Mouse (Mus musculus) testis, postnatal 14 days (tissue): Measurements from ENCODE around the gene Snx32.

Experiments
- DNase-seq: peaks from one replicate; pipeline ENCODE4 v3.0.0; 2021; ENCODE audit warnings: low spot score

The Snx32 gene

DNA sequence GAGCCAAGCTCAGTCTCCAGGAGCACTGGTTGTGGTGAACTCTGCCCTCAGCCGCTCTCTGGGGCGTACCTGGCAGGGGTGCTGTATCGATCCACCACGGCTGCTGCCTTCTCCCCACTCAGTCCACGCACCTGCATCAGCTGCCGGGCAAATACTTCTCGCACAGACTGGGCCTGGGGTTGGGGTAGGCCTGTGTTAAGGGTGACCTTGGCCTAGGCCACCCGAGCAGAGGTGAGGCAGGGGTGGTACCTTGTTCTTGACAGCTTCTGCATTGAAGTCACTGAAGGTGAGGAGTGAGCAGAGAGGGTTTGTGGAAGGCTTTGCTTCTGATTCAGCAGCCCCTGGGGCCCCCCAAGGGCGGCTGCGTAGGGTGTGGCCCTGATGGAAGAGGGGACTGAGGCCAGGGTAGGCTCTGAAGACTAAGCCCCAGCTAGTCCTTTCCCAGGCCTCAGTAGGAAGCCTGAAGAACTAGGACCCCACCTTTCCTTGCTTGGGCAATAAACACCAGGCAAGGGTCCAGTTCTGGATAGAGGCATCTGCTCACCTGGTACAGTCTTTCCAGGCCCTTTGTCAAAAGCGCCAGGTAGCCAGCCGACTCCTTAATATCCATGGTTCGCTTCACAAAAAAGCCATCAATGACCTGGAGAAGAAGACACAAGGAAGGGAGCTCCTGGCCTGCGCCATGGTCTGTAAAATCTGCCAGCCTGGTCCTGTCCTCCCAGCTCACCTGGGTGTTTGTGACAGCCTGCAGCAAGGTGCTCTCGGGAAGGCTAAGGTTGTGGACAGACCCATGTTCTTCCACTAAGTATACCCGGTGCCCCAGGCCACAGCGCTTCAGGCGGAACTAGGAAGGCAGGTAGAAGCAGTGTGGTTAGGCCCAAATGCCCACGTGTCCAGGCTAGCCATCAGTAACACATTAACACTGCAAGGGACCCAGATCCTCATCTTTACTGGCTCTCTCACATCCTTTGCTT, 26.7 kb downstream of the Snx32 start:
- no peak for DNase-seq

- DNase-seq: no peak
Measured at GRCm38 (mm10) chr19:5481398-5481797, 28.9 kb downstream of the Snx32 start.

GRCm38 (mm10) chr19:5480016-5480415, 30.3 kb downstream of the Snx32 start:
- no peak for DNase-seq

DNA sequence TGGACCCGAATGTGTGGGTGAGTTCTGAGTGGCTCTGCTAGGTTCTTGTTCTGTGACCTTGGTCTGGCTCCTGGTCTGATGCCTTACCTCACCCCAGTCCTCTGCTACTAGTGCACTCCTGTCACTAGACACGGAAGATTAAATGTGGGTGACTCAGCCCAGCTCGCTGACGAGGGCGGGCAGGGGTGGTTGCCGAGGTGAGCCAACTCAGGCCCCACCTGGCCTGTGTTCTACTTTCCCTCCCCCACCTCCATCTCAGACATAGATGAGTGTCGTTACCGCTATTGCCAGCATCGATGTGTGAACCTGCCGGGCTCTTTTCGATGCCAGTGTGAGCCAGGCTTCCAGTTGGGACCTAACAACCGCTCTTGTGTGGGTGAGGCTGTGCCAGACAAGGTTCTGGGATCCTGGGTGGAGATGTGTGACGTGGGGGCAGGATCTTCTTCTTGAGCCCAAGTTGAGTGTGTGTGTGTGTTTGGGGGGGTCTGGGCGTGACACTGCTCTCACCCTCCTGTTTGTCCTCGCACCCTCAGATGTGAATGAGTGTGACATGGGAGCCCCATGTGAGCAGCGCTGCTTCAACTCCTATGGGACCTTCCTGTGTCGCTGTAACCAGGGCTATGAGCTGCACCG, 32.6 kb downstream of the Snx32 start:
- DNase-seq: no peak

GRCm38 (mm10) chr19:5477004-5477667, 33.2 kb downstream of the Snx32 start:
- DNase-seq: no peak

DNA sequence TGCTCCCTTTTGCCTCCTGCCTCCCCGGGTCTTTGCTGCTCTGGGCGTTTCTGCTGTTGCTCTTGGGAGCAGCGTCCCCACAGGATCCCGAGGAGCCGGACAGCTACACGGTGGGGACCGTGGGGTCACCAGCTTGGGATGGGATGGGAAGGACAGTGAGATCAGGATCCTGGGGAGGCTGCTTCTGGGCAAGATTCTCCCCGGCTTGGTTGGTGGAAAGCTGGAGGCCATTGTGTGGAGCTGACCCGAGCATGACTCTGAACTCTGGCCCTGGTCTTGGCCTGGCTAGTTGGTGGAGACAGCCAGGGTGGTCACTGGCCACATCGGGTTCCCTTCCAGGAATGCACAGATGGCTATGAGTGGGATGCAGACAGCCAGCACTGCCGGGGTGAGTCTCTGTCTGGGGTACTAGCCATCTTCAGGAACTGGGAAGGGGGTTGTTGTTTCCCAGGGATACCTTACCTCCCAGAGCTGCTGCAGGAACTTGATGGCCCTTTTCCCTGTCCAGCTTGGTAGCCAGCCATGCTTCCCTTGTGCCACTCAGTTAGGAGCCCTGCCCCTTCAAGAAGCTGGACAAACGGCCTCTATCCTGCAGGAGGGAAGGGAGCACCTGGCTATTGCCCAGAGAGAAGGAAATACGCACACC, 35.1 kb downstream of the Snx32 start:
- DNase-seq: no peak

- DNase-seq: no peak
Measured at GRCm38 (mm10) chr19:5474281-5475068, 35.9 kb downstream of the Snx32 start.

- DNase-seq: peak; percentile 89
Measured at GRCm38 (mm10) chr19:5473720-5474119, 36.6 kb downstream of the Snx32 start, which contains the start of gene Efemp2. Gene Efemp2 (plus strand): TSS chr19:5473954.

- DNase-seq: no peak
Measured at GRCm38 (mm10) chr19:5472857-5473256, 37.5 kb downstream of the Snx32 start.

DNA sequence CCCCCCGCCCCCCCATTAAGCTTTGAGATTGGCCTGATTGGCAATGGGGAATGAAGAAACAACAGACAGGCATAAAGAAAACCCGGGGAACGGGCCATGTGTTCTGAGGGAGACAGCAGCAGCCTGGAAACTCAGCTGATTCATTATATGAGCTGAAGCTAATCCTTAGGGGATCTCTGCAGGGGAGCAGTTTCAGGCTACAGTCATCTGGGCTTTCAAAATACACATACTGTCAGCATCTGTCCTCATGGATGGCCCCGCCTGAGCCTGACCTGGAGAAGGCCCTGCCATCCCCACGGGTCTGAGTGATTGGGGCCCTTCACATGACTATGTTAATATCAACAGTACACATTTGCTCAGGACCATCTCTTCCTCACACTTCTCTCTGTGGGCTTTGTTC, 38.5 kb downstream of the Snx32 start:
- DNase-seq: no peak

GRCm38 (mm10) chr19:5468374-5468773, 42.0 kb downstream of the Snx32 start, which contains the start of gene Ctsw:
Gene Ctsw (minus strand): TSS chr19:5468507.
- DNase-seq: no peak

DNA sequence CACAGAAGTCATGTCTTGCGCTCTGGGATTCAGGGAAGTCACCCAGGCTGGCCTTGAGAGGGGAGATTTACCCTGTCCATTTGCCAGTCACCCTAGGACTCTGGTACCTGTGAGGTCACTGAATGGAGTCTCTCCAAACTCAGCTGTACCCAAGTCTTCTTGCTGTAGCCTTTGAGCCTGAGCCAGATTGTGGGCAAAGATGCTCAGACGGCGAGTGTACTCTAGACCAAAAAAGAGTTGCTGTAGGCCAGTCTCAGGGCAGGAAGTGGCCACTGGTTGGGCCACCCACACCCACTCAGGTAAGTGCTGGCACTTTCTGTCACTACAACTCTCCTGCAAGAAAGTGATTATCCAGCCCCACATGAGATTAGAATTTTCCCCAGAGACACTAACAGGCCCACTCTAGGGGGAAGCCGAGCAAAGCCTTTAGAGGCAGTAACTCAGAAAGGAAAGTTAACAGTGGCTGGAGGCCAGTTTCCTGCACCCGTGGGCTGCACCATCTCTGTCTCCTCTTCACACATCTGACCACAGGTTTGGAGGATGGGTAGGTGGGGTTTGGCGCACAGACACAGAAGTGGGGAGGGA, 43.3 kb downstream of the Snx32 start:
- DNase-seq: no peak

GRCm38 (mm10) chr19:5465037-5465436, 45.3 kb downstream of the Snx32 start:
- no peak for DNase-seq

- no peak for DNase-seq
Measured at GRCm38 (mm10) chr19:5463791-5464562, 46.4 kb downstream of the Snx32 start.

- no peak for DNase-seq
Measured at GRCm38 (mm10) chr19:5463212-5463611, 47.1 kb downstream of the Snx32 start.

DNA sequence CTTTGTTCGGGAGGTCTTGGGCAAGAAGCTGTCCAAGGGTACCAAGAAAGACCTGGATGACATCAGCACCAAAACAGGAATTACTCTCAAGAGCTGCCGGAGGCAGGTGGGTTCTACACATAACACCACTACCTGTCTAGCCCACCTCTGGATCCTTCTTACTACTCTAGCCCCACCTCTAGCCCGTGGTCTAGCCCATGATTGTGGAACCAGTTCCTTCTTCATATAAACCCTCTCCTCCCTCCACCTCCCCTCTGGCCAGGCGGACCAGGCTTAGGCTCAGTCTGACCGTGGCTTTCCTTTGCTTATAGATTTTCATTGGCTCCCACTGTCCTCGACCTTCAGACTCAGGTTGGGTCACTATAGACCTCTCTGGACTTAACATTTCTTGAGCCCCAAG, 48.9 kb downstream of the Snx32 start:
- no peak for DNase-seq

- peak; percentile 89 for DNase-seq
Measured at GRCm38 (mm10) chr19:5460465-5460911, 49.9 kb downstream of the Snx32 start, which contains the start of gene Fibp. Gene Fibp (plus strand): TSS chr19:5460615.

GRCm38 (mm10) chr19:5459896-5460295, 50.4 kb downstream of the Snx32 start:
- DNase-seq: no peak

GRCm38 (mm10) chr19:5459019-5459418, 51.3 kb downstream of the Snx32 start:
- DNase-seq: no peak
